Mouse (Mus musculus) erythroblast, adult 5-6 weeks (primary cell): ENCODE data around the gene Ralgds. TPM values are rescaled to one million over a fixed set of nuclear protein-coding genes. Genes with fewer than 3 reads are reported as not detected.

Experiments used
- ATAC-seq: replicated peaks from 2 replicates; pipeline ENCODE4 v1.8.0; 2016; ENCODE audit warnings: moderate number of reproducible peaks, mild to moderate bottlenecking, moderate TSS enrichment, inconsistent platforms; ENCODE audit not compliant: poor library complexity, low FRiP score, severe bottlenecking
- total RNA-seq, 2 experiments: library from RNA; stranded (forward) in 1 of 2; stranded (reverse) in 1 of 2; fragments of 150-400 nt in 1 of 2; fragments of 200-764, 138-1000 nt in 1 of 2; gene quantifications; 2 replicates each; pipeline versions ENCODE4 v1.2.3 to v1.2.4; 2015 to 2017; ENCODE audit warnings: low replicate concordance in 2 of 2

Ralgds gene
- total RNA-seq, 2 experiments from 2014 or later, result 1.5 to 4.2 TPM

GRCm38 (mm10) chr2:28547237-28548172, 34.6 kb downstream of the Ralgds start:
- ATAC-seq, result peak; percentile 67

- no peak for ATAC-seq
These were observed 36.2 kb downstream of the Ralgds start for GRCm38 (mm10) chr2:28549157-28549556.

GRCm38 (mm10) chr2:28552301-28552700, 39.4 kb downstream of the Ralgds start:
- ATAC-seq, result no peak

- ATAC-seq, result no peak
These were observed 44.5 kb downstream of the Ralgds start for GRCm38 (mm10) chr2:28557452-28557851.

GRCm38 (mm10) chr2:28563303-28563702, 50.4 kb downstream of the Ralgds start, which contains the start of gene Cel:
TSS of gene Cel (minus strand) at chr2:28563403.
- no peak for ATAC-seq

GRCm38 (mm10) chr2:28563830-28564229, 50.9 kb downstream of the Ralgds start:
- ATAC-seq, result no peak

GRCm38 (mm10) chr2:28564380-28564779, 51.5 kb downstream of the Ralgds start:
- ATAC-seq, result no peak

- ATAC-seq, result no peak
These were observed 53.6 kb downstream of the Ralgds start for GRCm38 (mm10) chr2:28566545-28566944.

- no peak for ATAC-seq
These were observed 57.0 kb downstream of the Ralgds start for GRCm38 (mm10) chr2:28569903-28570302.

GRCm38 (mm10) chr2:28575341-28575740, 62.4 kb downstream of the Ralgds start:
- no peak for ATAC-seq

- no peak for ATAC-seq
These were observed 63.9 kb downstream of the Ralgds start for GRCm38 (mm10) chr2:28576815-28577214.

- ATAC-seq, result 0 out of 2 replicates have a peak, but pooled peaks have one; percentile 27
These were observed 65.1 kb downstream of the Ralgds start for GRCm38 (mm10) chr2:28578003-28578402.

- peak; percentile 87 for ATAC-seq
These were observed 69.9 kb downstream of the Ralgds start for GRCm38 (mm10) chr2:28582647-28583353.

- ATAC-seq, result no peak
These were observed 70.7 kb downstream of the Ralgds start, which contains the start of gene Gtf3c5 for GRCm38 (mm10) chr2:28583651-28584050. TSS of gene Gtf3c5 (minus strand) at chr2:28583751.

GRCm38 (mm10) chr2:28585043-28585571, 72.2 kb downstream of the Ralgds start:
- ATAC-seq, result peak; percentile 79

- no peak for ATAC-seq
These were observed 72.8 kb downstream of the Ralgds start for GRCm38 (mm10) chr2:28585730-28586129.

- ATAC-seq, result no peak
These were observed 75.6 kb downstream of the Ralgds start for GRCm38 (mm10) chr2:28588574-28588973.

GRCm38 (mm10) chr2:28591479-28591878, 78.6 kb downstream of the Ralgds start:
- no peak for ATAC-seq

- ATAC-seq, result peak; percentile 83
These were observed 79.9 kb downstream of the Ralgds start for GRCm38 (mm10) chr2:28592809-28593208.

GRCm38 (mm10) chr2:28596021-28596420, 83.1 kb downstream of the Ralgds start:
- ATAC-seq, result peak; percentile 56
